Mouse (Mus musculus): ENCODE measurements around the gene Twist1. TPM values are rescaled to one million over a fixed set of nuclear protein-coding genes. Genes with fewer than 3 reads are reported as not detected.

Twist1 gene
- polyA plus RNA-seq, 1 experiment from 2014 or later, result 1.8 TPM

- peak overlapping the region; percentile 60; the same call in 1 of the 2 replicates for H3K27ac ChIP-seq (ENCODE audit: low read length)
- WGBS, result under 1% methylated on average over 50 of the region's 56 CpGs
- H3K27me3 ChIP-seq (ENCODE audit: insufficient read depth, low read length), result peaks cover 81% of the 10 kb centered on the region
- peak overlapping the region; percentile 68 for H3K9ac ChIP-seq (replicated peaks; ENCODE audit: low read length)
- peak; percentile 64 for ATAC-seq (ENCODE audit: low FRiP score, low TSS enrichment)
- H3K4me2 ChIP-seq (replicated peaks; ENCODE audit: low read depth, low read length), result peak overlapping the region; percentile 68
- H3K9me3 ChIP-seq (ENCODE audit: low read length), result no peaks in the 10 kb centered on the region
- no peaks in the 10 kb centered on the region for H3K36me3 ChIP-seq (ENCODE audit: insufficient read depth, low read length)
- H3K4me3 ChIP-seq (ENCODE audit: low read length), result peak overlapping the region; percentile 68
- peaks cover 9% of the 10 kb centered on the region; the same call in 1 of the 2 replicates for H3K4me1 ChIP-seq (ENCODE audit: insufficient read depth, low read length)
These were observed 1.0 kb downstream of the Twist1 start for GRCm38 (mm10) chr12:33958241-33959194.

DNA sequence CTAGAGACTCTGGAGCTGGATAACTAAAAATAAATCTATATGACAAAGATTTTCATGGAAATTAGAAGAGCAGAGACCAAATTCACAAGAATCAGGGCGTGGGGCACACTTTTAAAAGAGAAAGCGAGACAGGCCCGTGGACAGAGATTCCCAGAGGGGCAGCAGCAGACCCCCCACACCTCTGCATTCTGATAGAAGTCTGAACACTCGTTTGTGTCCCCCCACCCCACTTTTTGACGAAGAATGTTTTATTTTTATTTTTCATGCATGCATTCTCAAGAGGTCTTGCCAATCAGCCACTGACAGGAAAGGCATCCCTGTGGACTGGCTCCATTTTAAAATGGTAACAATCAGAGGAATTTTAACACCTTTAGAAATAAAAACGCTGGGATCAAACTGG, 1.7 kb downstream of the Twist1 start:
- Histone ChIP-seq H3K36me3 (ENCODE audit: insufficient read depth, low read length) (no peaks in the 10 kb centered on the region), H3K27me3 (ENCODE audit: insufficient read depth, low read length) (peaks cover 82% of the 10 kb centered on the region), H3K4me1 (ENCODE audit: insufficient read depth, low read length) (peaks cover 9% of the 10 kb centered on the region; the same call in 1 of the 2 replicates), H3K4me2 (replicated peaks; ENCODE audit: low read depth, low read length) (peak overlapping the region; percentile 68), H3K9ac (replicated peaks; ENCODE audit: low read length) (peak overlapping the region; percentile 68; the same call in 1 of the 2 replicates), H3K4me3 (ENCODE audit: low read length) (peak overlapping the region; percentile 68), H3K9me3 (ENCODE audit: low read length) (no peaks in the 10 kb centered on the region), H3K27ac (ENCODE audit: low read length) (no peak overlapping the region)
- ATAC-seq (ENCODE audit: low FRiP score, low TSS enrichment), result no peak
- 5% methylated on average over 6 of the region's 6 CpGs for WGBS

- ATAC-seq (ENCODE audit: low FRiP score, low TSS enrichment), result no peak
- H3K4me2 ChIP-seq (replicated peaks; ENCODE audit: low read depth, low read length), result peak overlapping the region; percentile 31
- WGBS, result 5% methylated on average over 3 of the region's 3 CpGs
- H3K9ac ChIP-seq (replicated peaks; ENCODE audit: low read length), result no peak overlapping the region
- H3K27me3 ChIP-seq (ENCODE audit: insufficient read depth, low read length), result peaks cover 83% of the 10 kb centered on the region
- peaks cover 9% of the 10 kb centered on the region; the same call in 1 of the 2 replicates for H3K4me1 ChIP-seq (ENCODE audit: insufficient read depth, low read length)
- no peaks in the 10 kb centered on the region for H3K9me3 ChIP-seq (ENCODE audit: low read length)
- no peak overlapping the region for H3K27ac ChIP-seq (ENCODE audit: low read length)
- no peaks in the 10 kb centered on the region for H3K36me3 ChIP-seq (ENCODE audit: insufficient read depth, low read length)
- H3K4me3 ChIP-seq (ENCODE audit: low read length), result peak overlapping the region; percentile 20; the same call in 1 of the 2 replicates
These were observed 2.4 kb downstream of the Twist1 start for GRCm38 (mm10) chr12:33959846-33960245.

GRCm38 (mm10) chr12:33961013-33961412, 3.5 kb downstream of the Twist1 start:
- Histone ChIP-seq H3K27me3 (ENCODE audit: insufficient read depth, low read length) (peaks cover 84% of the 10 kb centered on the region), H3K9ac (replicated peaks; ENCODE audit: low read length) (no peak overlapping the region), H3K27ac (ENCODE audit: low read length) (no peak overlapping the region), H3K36me3 (ENCODE audit: insufficient read depth, low read length) (no peaks in the 10 kb centered on the region), H3K9me3 (ENCODE audit: low read length) (no peaks in the 10 kb centered on the region), H3K4me3 (ENCODE audit: low read length) (no peak overlapping the region), H3K4me2 (replicated peaks; ENCODE audit: low read depth, low read length) (no peak overlapping the region), H3K4me1 (ENCODE audit: insufficient read depth, low read length) (peaks cover 9% of the 10 kb centered on the region; the same call in 1 of the 2 replicates)
- WGBS, result 35% methylated on average over 5 of the region's 5 CpGs
- no peak for ATAC-seq (ENCODE audit: low FRiP score, low TSS enrichment)

DNA sequence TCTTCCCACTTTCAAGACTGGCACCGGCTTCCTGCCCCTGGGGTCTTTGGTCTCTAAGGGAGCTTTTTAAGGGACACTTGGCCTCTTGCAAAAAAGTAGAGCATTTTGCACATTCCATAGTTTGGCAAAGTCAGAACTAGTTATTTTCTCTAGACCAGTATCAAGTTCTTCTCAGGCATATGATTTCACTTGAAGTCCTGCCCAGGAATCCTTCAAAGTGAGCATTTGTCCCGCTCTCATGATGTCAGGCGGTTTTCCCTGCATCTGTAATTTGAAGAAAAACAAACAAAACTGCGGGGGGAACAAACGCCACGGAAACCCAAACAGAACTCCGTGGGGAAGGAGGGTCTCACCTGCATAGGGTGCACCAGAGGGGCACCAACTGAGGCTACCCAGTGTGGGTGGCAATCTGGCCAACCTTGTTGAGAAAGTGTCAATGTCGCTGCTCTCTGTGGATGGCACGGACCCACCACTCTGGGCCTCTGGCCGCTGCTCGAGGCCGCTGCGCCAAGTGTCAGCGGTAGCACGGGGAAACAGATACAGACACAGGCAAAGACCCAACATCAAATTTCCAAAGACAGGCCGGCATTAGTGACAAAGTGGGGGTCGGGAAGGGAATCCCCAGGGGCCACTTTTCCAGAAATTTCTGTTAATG, 4.8 kb downstream of the Twist1 start:
- Histone ChIP-seq H3K4me1 (ENCODE audit: insufficient read depth, low read length) (peaks cover 14% of the 10 kb centered on the region), H3K9ac (replicated peaks; ENCODE audit: low read length) (no peak overlapping the region), H3K4me3 (ENCODE audit: low read length) (no peak overlapping the region), H3K27me3 (ENCODE audit: insufficient read depth, low read length) (peaks cover 84% of the 10 kb centered on the region), H3K36me3 (ENCODE audit: insufficient read depth, low read length) (no peaks in the 10 kb centered on the region), H3K4me2 (replicated peaks; ENCODE audit: low read depth, low read length) (no peak overlapping the region), H3K27ac (ENCODE audit: low read length) (no peak overlapping the region), H3K9me3 (ENCODE audit: low read length) (no peaks in the 10 kb centered on the region)
- WGBS, result 24% methylated on average over 17 of the region's 17 CpGs
- ATAC-seq (ENCODE audit: low FRiP score, low TSS enrichment), result no peak

DNA sequence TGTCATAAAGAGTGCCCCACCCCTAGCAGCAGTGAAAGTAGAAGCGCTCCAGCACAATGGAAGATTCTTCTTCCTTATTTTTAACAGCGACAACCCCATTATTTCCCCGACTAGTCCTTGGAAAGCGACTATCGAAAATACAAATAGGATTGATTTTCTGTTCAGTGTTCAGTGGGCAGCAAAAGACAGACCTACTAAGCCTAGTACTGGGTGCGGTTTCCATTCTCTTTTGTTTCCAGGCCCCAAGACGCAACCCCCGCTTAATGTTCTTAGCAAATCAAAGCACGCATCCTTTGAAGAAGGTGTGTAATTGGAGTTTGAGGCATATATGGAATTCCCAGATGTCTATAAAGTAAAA, 5.3 kb downstream of the Twist1 start:
- peaks cover 14% of the 10 kb centered on the region for H3K4me1 ChIP-seq (ENCODE audit: insufficient read depth, low read length)
- H3K4me2 ChIP-seq (replicated peaks; ENCODE audit: low read depth, low read length), result no peak overlapping the region
- no peak overlapping the region for H3K9ac ChIP-seq (replicated peaks; ENCODE audit: low read length)
- 34% methylated on average over 9 of the region's 9 CpGs for WGBS
- H3K36me3 ChIP-seq (ENCODE audit: insufficient read depth, low read length), result no peaks in the 10 kb centered on the region
- peaks cover 84% of the 10 kb centered on the region for H3K27me3 ChIP-seq (ENCODE audit: insufficient read depth, low read length)
- H3K27ac ChIP-seq (ENCODE audit: low read length), result no peak overlapping the region
- no peak overlapping the region for H3K4me3 ChIP-seq (ENCODE audit: low read length)
- H3K9me3 ChIP-seq (ENCODE audit: low read length), result no peaks in the 10 kb centered on the region
- ATAC-seq (ENCODE audit: low FRiP score, low TSS enrichment), result no peak

DNA sequence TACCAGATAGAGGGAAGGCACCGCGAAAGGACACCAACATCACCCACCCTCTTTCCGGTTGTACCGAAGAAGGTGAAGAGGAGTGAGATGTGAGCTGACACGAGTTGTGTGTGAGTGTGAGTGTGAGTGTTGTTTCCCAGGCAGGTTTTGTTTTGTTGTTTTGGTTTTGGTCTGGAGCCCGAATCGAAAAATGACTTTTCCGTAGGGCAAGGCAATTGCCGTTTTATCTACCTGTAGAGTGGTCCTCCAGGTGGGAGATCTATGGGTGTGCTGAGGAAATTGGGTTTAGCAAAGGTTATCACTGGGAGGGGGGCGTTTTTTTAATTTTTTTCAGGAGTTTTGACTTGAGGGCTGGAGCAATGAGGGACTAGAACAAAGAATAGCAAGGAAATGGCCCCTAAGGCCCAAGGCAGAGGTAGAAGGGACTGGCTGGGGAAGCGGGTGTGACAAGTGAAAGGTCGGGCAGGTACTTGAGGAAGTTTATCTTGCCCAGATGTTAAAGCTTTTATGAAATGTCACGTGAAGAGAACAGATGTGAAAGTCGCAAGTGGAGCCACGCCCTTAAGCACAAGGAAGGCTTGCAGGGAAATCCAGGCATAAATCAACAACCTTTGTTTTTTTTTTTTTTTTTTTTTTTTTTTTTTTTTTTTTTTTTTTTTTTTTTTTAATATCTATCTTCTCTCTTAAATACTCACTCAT, 6.3 kb downstream of the Twist1 start:
- peaks cover 17% of the 10 kb centered on the region for H3K4me1 ChIP-seq (ENCODE audit: insufficient read depth, low read length)
- H3K36me3 ChIP-seq (ENCODE audit: insufficient read depth, low read length), result no peaks in the 10 kb centered on the region
- no peak overlapping the region for H3K4me3 ChIP-seq (ENCODE audit: low read length)
- no peak overlapping the region for H3K27ac ChIP-seq (ENCODE audit: low read length)
- peaks cover 85% of the 10 kb centered on the region for H3K27me3 ChIP-seq (ENCODE audit: insufficient read depth, low read length)
- 13% methylated on average over 15 of the region's 15 CpGs for WGBS
- no peak for ATAC-seq (ENCODE audit: low FRiP score, low TSS enrichment)
- no peak overlapping the region for H3K4me2 ChIP-seq (replicated peaks; ENCODE audit: low read depth, low read length)
- H3K9me3 ChIP-seq (ENCODE audit: low read length), result no peaks in the 10 kb centered on the region
- H3K9ac ChIP-seq (replicated peaks; ENCODE audit: low read length), result no peak overlapping the region

DNA sequence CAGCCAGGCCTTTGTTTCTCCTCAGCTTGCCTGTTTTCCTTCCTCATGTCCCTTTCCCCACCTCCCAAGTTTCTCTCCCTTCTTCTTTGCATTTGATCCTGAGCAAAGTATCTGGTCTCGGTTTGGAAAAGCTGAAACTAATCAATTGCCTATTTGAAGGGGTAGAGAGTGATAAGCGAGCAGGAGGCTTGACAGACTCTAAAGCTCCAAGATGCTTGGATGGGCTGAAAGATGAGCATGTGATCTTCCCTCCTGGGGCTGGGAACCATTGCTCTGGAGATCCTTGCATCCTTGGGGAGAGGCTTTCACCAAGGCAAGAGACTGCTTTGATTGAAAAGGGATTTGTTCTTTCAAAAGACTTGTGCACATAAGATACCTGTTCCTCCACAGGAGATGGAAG, 7.0 kb downstream of the Twist1 start:
- peaks cover 83% of the 10 kb centered on the region for H3K27me3 ChIP-seq (ENCODE audit: insufficient read depth, low read length)
- H3K36me3 ChIP-seq (ENCODE audit: insufficient read depth, low read length), result no peaks in the 10 kb centered on the region
- H3K4me3 ChIP-seq (ENCODE audit: low read length), result no peak overlapping the region
- 29% methylated on average over 2 of the region's 2 CpGs for WGBS
- H3K27ac ChIP-seq (ENCODE audit: low read length), result no peak overlapping the region
- no peak overlapping the region for H3K9ac ChIP-seq (replicated peaks; ENCODE audit: low read length)
- H3K4me1 ChIP-seq (ENCODE audit: insufficient read depth, low read length), result peaks cover 17% of the 10 kb centered on the region
- no peak overlapping the region for H3K4me2 ChIP-seq (replicated peaks; ENCODE audit: low read depth, low read length)
- H3K9me3 ChIP-seq (ENCODE audit: low read length), result no peaks in the 10 kb centered on the region
- ATAC-seq (ENCODE audit: low FRiP score, low TSS enrichment), result no peak

- Histone ChIP-seq H3K27me3 (ENCODE audit: insufficient read depth, low read length) (peaks cover 89% of the 10 kb centered on the region), H3K27ac (ENCODE audit: low read length) (no peak overlapping the region), H3K9me3 (ENCODE audit: low read length) (no peaks in the 10 kb centered on the region), H3K4me3 (ENCODE audit: low read length) (no peak overlapping the region), H3K36me3 (ENCODE audit: insufficient read depth, low read length) (no peaks in the 10 kb centered on the region), H3K4me2 (replicated peaks; ENCODE audit: low read depth, low read length) (no peak overlapping the region), H3K9ac (replicated peaks; ENCODE audit: low read length) (no peak overlapping the region), H3K4me1 (ENCODE audit: insufficient read depth, low read length) (peaks cover 17% of the 10 kb centered on the region)
- ATAC-seq (ENCODE audit: low FRiP score, low TSS enrichment), result no peak
- WGBS, result 13% methylated on average over 5 of the region's 5 CpGs
These were observed 8.3 kb downstream of the Twist1 start for GRCm38 (mm10) chr12:33965661-33966360.
